Mouse (Mus musculus): ENCODE data around the gene Cep104. TPM values are rescaled to one million over a fixed set of nuclear protein-coding genes. Genes with fewer than 3 reads are reported as not detected.

Gene Cep104
- polyA plus RNA-seq, 1 experiment from 2014 or later = 19.3 TPM

DNA sequence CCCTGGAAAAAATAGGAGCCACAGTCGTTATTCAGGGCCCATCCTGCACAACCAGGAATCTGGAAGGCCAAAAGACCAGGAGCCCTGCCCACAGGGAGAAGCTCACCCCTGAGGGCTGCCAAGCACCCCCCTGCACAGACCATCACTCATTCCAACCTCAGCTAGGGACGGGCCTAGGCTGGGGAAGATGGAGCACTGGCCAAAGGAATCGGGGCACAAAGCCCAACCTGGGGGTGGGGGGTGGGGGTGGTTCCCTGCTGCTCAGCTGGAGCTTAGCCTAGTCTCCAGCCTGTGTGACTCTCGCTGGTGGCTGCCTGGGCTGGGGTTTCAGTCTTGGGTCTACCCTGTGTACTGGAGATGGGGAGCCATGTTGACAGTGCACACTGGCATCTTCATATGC, 47.9 kb downstream of the Cep104 start:
- H3K9ac ChIP-seq (ENCODE audit: low read length) = 0 out of 2 replicates have a peak overlapping the region, but pooled peaks have one; percentile 12

DNA sequence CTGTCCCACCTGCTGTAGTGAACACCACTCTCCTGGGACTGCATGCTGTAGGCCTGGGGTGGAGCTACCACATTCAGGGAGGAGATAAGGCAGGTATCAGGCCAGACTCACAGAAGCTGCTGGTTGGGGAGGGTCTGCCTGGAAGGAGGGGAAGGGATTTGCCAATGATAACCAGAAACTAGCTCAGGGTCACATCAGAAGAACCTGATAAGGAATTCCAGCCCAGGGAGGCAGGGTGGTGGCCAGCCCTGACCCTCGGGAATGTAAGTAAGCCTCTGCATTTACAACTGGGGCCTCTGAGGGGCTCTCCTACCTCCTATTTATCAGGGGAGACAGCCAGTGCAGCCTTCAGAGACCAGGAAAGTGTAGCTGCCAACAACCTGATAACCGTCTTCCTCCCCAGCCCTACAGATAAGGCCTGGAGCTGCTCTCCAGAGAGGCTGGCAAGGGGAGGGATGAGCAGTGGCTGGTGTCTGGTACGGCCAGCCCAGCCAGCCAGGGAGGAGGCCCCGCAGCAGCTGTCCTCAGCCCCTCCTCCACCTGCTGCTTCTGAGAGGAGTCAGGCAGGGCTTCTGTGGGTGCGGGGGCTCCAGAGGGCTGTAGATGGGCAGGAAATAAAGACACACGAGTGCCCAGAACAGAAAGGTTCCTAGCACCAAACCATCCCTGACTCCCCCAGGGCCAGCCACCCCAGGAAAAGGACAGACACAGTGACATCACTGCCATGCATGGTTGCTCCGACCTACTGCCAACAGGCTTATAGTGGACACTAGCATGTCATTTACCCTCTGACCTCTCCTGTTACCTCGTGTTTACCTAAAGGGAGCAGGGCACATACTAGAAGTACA, 49.0 kb downstream of the Cep104 start:
- 15% methylated on average over 8 of the region's 8 CpGs for WGBS
- no peak for ATAC-seq (ENCODE audit: insufficient number of reproducible peaks, low FRiP score, low TSS enrichment, low read depth)
- H3K27me3 ChIP-seq (ENCODE audit: control insufficient read depth, insufficient read depth, low read length) = peaks cover 26% of the 10 kb centered on the region

More for the DNA sequence above, 47.9 kb downstream of the Cep104 start:
- peaks cover 26% of the 10 kb centered on the region for H3K27me3 ChIP-seq (ENCODE audit: control insufficient read depth, insufficient read depth, low read length)
- no peak overlapping the region for H3K4me3 ChIP-seq (ENCODE audit: low read depth, low read length)
- DNase-seq (ENCODE audit: low spot score) (no peak), ATAC-seq (ENCODE audit: insufficient number of reproducible peaks, low FRiP score, low TSS enrichment, low read depth) (no peak)
- peaks cover 8% of the 10 kb centered on the region for H3K4me1 ChIP-seq (ENCODE audit: control insufficient read depth, insufficient read depth, low read length)
- H3K27ac ChIP-seq (replicated peaks; ENCODE audit: low read depth, low read length) = no peak overlapping the region
- H3K36me3 ChIP-seq (ENCODE audit: control insufficient read depth, insufficient read depth, low read length) = peaks cover 34% of the 10 kb centered on the region
- 42% methylated on average over 4 of the region's 4 CpGs for WGBS
- no peak overlapping the region for H3K4me2 ChIP-seq (ENCODE audit: low read depth, severe bottlenecking)
- H3K9me3 ChIP-seq (ENCODE audit: control insufficient read depth, low read length) = no peaks in the 10 kb centered on the region

DNA sequence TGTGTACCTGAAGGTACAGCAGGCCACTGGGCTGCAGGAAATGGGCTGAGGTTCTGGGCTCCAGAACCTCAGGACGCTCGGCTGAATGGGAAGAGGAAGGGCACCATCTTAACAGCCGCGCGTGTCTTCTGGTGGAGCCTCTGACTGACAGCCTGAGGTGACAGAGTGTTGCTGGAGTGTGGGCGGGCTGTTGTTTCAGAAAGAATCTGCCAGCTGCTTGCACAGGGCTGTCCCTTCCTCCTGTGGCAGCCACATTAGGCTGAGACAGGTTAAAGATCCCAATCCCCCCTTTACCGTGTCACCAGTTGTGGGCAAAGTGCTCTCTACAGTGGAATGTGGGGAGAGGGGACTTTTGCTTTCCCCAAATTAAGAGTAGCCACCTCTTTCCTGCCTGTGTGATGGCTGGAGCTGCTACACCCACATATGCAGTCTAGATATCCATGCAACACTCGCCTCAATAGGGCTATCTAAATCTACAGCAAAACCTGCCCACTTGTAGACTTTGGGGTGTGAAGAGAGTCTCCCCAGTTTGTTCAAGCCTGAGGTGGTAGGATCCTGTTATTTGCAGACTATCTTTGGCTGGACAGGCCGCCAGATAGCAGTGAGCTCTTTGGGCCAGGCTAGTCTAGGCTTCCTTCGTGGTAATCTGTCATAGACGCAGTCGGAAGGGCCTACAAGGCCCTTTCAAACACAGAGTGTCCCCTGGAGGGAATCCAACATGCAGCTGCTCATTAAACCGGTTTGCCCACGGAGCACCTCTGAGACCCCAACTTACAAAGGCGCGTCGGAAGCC, 49.9 kb downstream of the Cep104 start:
- DNase-seq (ENCODE audit: low spot score) (no peak), ATAC-seq (ENCODE audit: insufficient number of reproducible peaks, low FRiP score, low TSS enrichment, low read depth) (no peak)
- no peak overlapping the region for H3K9ac ChIP-seq (ENCODE audit: low read length)
- no peak overlapping the region for H3K27ac ChIP-seq (replicated peaks; ENCODE audit: low read depth, low read length)
- H3K4me2 ChIP-seq (ENCODE audit: low read depth, severe bottlenecking) = peak overlapping the region; percentile 45; the same call in 1 of the 2 replicates
- H3K36me3 ChIP-seq (ENCODE audit: control insufficient read depth, insufficient read depth, low read length) = peaks cover 21% of the 10 kb centered on the region
- H3K4me1 ChIP-seq (ENCODE audit: control insufficient read depth, insufficient read depth, low read length) = peaks cover 8% of the 10 kb centered on the region
- H3K4me3 ChIP-seq (ENCODE audit: low read depth, low read length) = no peak overlapping the region
- no peaks in the 10 kb centered on the region for H3K9me3 ChIP-seq (ENCODE audit: control insufficient read depth, low read length)
- H3K27me3 ChIP-seq (ENCODE audit: control insufficient read depth, insufficient read depth, low read length) = peaks cover 26% of the 10 kb centered on the region
- WGBS = 39% methylated on average over 17 of the region's 17 CpGs

More for the DNA sequence above, 49.0 kb downstream of the Cep104 start:
- H3K9ac ChIP-seq (ENCODE audit: low read length) = no peak overlapping the region
- no peak for DNase-seq (ENCODE audit: low spot score)
- H3K4me2 ChIP-seq (ENCODE audit: low read depth, severe bottlenecking) = no peak overlapping the region
- H3K4me1 ChIP-seq (ENCODE audit: control insufficient read depth, insufficient read depth, low read length) = peaks cover 8% of the 10 kb centered on the region
- no peak overlapping the region for H3K27ac ChIP-seq (replicated peaks; ENCODE audit: low read depth, low read length)
- H3K36me3 ChIP-seq (ENCODE audit: control insufficient read depth, insufficient read depth, low read length) = peaks cover 29% of the 10 kb centered on the region
- no peak overlapping the region for H3K4me3 ChIP-seq (ENCODE audit: low read depth, low read length)
- H3K9me3 ChIP-seq (ENCODE audit: control insufficient read depth, low read length) = no peaks in the 10 kb centered on the region

DNA sequence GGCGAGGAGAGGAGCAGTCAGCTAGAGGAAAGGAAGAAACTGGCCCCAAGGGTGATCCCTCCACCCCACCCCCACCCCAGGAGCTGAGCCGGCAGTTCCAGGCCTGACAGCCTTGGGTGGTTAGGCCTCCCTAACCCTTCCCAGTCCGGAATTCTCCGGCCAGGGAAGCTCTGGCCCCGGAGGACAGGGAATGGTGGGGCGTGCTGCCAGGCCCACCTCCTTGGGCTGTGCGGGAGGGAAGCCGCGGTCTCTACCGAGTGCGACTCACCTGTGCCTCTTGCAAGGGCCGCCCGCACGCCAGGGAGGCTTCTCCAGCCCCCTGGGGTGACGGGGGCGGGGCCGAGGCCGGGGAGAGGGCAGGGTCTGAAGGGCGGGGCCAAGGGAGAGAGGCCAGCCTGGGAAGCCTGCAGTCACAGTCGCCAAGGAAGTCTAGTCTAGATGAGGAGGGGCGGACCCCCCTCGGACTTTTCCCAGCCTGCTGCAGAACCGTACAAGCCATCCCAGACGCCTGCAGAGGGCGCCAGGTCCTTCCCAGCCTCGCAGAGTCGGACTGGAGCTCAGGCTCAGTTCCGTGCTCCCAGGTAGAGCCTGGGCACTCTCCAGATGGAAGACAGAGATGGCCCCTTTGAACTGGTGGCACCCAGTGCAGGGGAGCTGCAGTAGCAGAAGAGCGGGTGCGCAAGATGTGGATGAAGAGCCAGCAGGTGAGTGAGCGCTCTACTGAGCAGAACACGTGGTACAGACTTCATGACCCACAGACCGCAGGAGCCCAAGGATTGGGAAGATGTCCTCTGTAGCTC, 50.8 kb downstream of the Cep104 start, which contains the start of gene Smim1:
Gene Smim1 (minus strand): TSS at position 590 of the 800 bp plus-strand sequence.
- DNase-seq (ENCODE audit: low spot score) (peak; percentile 68), ATAC-seq (ENCODE audit: insufficient number of reproducible peaks, low FRiP score, low TSS enrichment, low read depth) (peak; percentile 25; the same call in 1 of the 2 replicates)
- no peak within 1 kb of the TSS for H3K27ac ChIP-seq (replicated peaks; ENCODE audit: low read depth, low read length)
- H3K4me2 ChIP-seq (ENCODE audit: low read depth, severe bottlenecking) = peak within 1 kb of the TSS; percentile 45
- peak within 1 kb of the TSS; percentile 20 for H3K4me3 ChIP-seq (ENCODE audit: low read depth, low read length)
- peaks cover 8% of the 10 kb centered on the region for H3K4me1 ChIP-seq (ENCODE audit: control insufficient read depth, insufficient read depth, low read length)
- WGBS = 2% methylated on average over 33 of the region's 33 CpGs
- H3K9ac ChIP-seq (ENCODE audit: low read length) = peak within 1 kb of the TSS; percentile 40; the same call in 1 of the 2 replicates
- H3K9me3 ChIP-seq (ENCODE audit: control insufficient read depth, low read length) = no peaks in the 10 kb centered on the region
- peaks cover 26% of the 10 kb centered on the region for H3K27me3 ChIP-seq (ENCODE audit: control insufficient read depth, insufficient read depth, low read length)
- peaks cover 14% of the 10 kb centered on the region for H3K36me3 ChIP-seq (ENCODE audit: control insufficient read depth, insufficient read depth, low read length)

DNA sequence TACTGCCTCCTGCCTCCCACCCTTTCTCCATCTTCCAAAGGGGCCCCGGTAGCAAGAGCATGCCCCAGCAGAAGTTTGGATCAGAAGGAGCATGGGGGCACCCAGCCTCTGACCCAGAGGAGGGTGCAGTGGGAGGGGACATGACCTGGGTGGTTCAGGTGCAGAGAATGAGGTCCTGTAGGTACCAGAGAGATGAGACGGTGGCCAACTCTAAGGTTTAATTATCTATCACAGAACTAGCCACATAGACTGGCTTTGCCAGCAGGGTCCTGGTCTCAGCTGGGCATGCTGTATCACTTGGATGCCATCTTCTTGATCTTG, 51.4 kb downstream of the Cep104 start:
- H3K36me3 ChIP-seq (ENCODE audit: control insufficient read depth, insufficient read depth, low read length) = peaks cover 9% of the 10 kb centered on the region
- 28% methylated on average over 2 of the region's 2 CpGs for WGBS
- peak overlapping the region; percentile 45 for H3K4me2 ChIP-seq (ENCODE audit: low read depth, severe bottlenecking)
- H3K4me3 ChIP-seq (ENCODE audit: low read depth, low read length) = peak overlapping the region; percentile 20; the same call in 1 of the 2 replicates
- peaks cover 8% of the 10 kb centered on the region for H3K4me1 ChIP-seq (ENCODE audit: control insufficient read depth, insufficient read depth, low read length)
- no peak for ATAC-seq (ENCODE audit: insufficient number of reproducible peaks, low FRiP score, low TSS enrichment, low read depth)
- DNase-seq (ENCODE audit: low spot score) = no peak
- no peak overlapping the region for H3K9ac ChIP-seq (ENCODE audit: low read length)
- peaks cover 26% of the 10 kb centered on the region for H3K27me3 ChIP-seq (ENCODE audit: control insufficient read depth, insufficient read depth, low read length)
- H3K27ac ChIP-seq (replicated peaks; ENCODE audit: low read depth, low read length) = no peak overlapping the region
- no peaks in the 10 kb centered on the region for H3K9me3 ChIP-seq (ENCODE audit: control insufficient read depth, low read length)

DNA sequence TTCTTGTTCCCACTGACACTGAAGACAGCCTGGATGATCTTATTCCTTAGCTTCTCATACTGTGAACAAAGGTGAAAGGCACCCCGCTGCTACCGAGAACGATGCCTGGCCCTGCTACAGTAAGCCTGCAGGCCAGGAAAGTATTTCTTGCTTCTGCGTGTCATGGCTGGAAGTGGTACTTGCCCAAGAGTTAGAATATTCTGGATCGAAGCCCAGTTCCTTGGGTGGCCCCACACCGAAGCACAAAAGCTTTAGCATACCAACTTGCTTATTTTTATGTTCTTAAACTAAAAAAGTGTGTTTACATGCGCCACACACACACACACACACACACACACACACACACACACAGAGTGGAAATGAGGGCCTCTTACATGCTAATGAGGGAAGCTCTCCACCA, 53.1 kb downstream of the Cep104 start:
- H3K4me1 ChIP-seq (ENCODE audit: control insufficient read depth, insufficient read depth, low read length) = peaks cover 8% of the 10 kb centered on the region
- H3K9ac ChIP-seq (ENCODE audit: low read length) = no peak overlapping the region
- peaks cover 26% of the 10 kb centered on the region for H3K27me3 ChIP-seq (ENCODE audit: control insufficient read depth, insufficient read depth, low read length)
- no peaks in the 10 kb centered on the region for H3K9me3 ChIP-seq (ENCODE audit: control insufficient read depth, low read length)
- H3K36me3 ChIP-seq (ENCODE audit: control insufficient read depth, insufficient read depth, low read length) = no peaks in the 10 kb centered on the region
- H3K4me2 ChIP-seq (ENCODE audit: low read depth, severe bottlenecking) = no peak overlapping the region
- H3K4me3 ChIP-seq (ENCODE audit: low read depth, low read length) = no peak overlapping the region
- 80% methylated on average over 7 of the region's 7 CpGs for WGBS
- ATAC-seq (ENCODE audit: insufficient number of reproducible peaks, low FRiP score, low TSS enrichment, low read depth) (no peak), DNase-seq (ENCODE audit: low spot score) (no peak)
- no peak overlapping the region for H3K27ac ChIP-seq (replicated peaks; ENCODE audit: low read depth, low read length)

DNA sequence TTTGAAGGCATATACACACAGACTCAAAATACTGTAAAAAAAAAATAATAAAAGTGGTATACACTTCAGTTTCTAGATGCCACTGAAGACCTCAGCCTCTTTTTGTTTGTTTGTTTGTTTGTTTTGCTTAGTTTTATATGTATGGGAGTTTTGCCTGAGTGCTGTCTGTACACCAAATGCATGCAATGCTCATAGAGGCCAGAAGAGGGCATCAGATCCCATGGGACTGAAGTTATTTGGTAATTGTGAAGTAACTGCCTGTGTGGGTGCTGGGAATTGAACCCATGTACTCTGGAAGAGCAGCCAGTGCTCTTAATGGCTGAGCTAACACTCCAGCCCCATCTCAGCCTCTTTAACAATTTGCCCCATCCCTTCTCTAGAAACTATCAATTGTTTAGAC, 53.7 kb downstream of the Cep104 start:
- Histone ChIP-seq H3K4me2 (ENCODE audit: low read depth, severe bottlenecking) (no peak overlapping the region), H3K9ac (ENCODE audit: low read length) (no peak overlapping the region), H3K4me1 (ENCODE audit: control insufficient read depth, insufficient read depth, low read length) (peaks cover 8% of the 10 kb centered on the region), H3K9me3 (ENCODE audit: control insufficient read depth, low read length) (no peaks in the 10 kb centered on the region), H3K4me3 (ENCODE audit: low read depth, low read length) (no peak overlapping the region), H3K36me3 (ENCODE audit: control insufficient read depth, insufficient read depth, low read length) (no peaks in the 10 kb centered on the region), H3K27me3 (ENCODE audit: control insufficient read depth, insufficient read depth, low read length) (peaks cover 24% of the 10 kb centered on the region), H3K27ac (replicated peaks; ENCODE audit: low read depth, low read length) (no peak overlapping the region)
- ATAC-seq (ENCODE audit: insufficient number of reproducible peaks, low FRiP score, low TSS enrichment, low read depth) (no peak), DNase-seq (ENCODE audit: low spot score) (peak; percentile 32)

DNA sequence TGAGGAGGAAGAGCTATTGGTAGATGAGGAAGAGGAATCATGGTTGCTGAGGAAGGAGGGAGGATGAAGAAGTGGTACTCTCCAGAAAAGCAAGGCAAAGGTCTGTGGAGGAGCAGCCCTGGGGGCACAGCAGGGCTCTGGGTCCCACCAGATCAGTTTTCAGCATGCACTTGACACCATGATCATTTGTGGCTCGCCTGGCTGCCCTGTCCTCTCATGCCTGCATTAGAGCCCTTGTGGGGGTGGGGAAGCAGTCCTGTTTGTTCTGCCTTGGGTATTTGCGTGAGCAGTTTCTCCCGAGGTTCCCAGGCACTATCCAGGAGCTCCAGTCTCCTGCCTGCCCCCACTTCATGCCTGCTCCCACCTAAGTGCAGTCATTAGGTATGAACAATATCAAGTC, 62.1 kb downstream of the Cep104 start:
- 43% methylated on average over 3 of the region's 3 CpGs for WGBS
- no peaks in the 10 kb centered on the region for H3K27me3 ChIP-seq (ENCODE audit: control insufficient read depth, insufficient read depth, low read length)
- no peak overlapping the region for H3K4me2 ChIP-seq (ENCODE audit: low read depth, severe bottlenecking)
- H3K27ac ChIP-seq (replicated peaks; ENCODE audit: low read depth, low read length) = no peak overlapping the region
- ATAC-seq (ENCODE audit: insufficient number of reproducible peaks, low FRiP score, low TSS enrichment, low read depth) (no peak), DNase-seq (ENCODE audit: low spot score) (no peak)
- no peaks in the 10 kb centered on the region for H3K9me3 ChIP-seq (ENCODE audit: control insufficient read depth, low read length)
- no peak overlapping the region for H3K4me3 ChIP-seq (ENCODE audit: low read depth, low read length)
- no peak overlapping the region for H3K9ac ChIP-seq (ENCODE audit: low read length)
- H3K4me1 ChIP-seq (ENCODE audit: control insufficient read depth, insufficient read depth, low read length) = no peaks in the 10 kb centered on the region
- no peaks in the 10 kb centered on the region for H3K36me3 ChIP-seq (ENCODE audit: control insufficient read depth, insufficient read depth, low read length)
